15 mouse cellular contexts compared by ENCODE assay signal in the genomic region with DNA sequence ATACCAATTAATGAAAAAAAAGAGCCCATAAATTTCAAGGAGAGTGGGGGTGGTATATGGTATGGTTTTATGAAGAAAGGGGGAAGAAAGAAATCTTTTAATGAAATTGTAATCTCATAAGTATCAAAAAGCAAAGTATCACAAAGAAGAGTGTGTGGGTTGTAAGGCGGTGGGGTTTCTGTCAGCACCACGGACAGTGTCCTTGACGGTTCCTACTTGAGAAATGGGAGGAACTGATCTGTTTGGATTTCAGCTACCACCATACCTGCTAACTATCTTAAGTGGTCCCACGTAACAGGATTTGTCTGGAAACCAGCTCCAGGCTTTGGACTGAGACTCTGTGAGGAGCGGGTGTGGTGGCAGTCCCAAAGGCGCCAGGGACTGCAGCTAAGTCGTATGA. TPM values are rescaled to one million over a fixed set of nuclear protein-coding genes. Genes with fewer than 3 reads are reported as not detected.
DNase-seq lines count a peak whose midpoint lies in the region; ATAC-seq and TF ChIP-seq lines count a peak whose summit lies in the region.
"Had no signal": no experiment of that assay in that cellular context is flagged by ENCODE, and none has a peak within 500 bp of the region (broad histone marks: within the 10 kb centered on the region; RNA-seq: fewer than 3 reads in every experiment).

No protein-coding gene starts in this region.

- TF ChIP-seq EP300 in liver, postnatal 0 days (IDR thresholded peaks at IDR 0.05; ENCODE audit: low read depth) = no peak

- DNase-seq in kidney, postnatal 0 days (ENCODE audit: low spot score) = peak; percentile 32
- no peak for DNase-seq in kidney, postnatal 25 days
- DNase-seq in ES-CJ7 (ENCODE audit: low read depth, low spot score) (peak; percentile 12), R1 (ENCODE audit: low read depth, low spot score) (peak; percentile 33)
- DNase-seq in embryonic facial prominence, embryonic 14.5 days (ENCODE audit: low spot score) = peak; percentile 36
- no peak for DNase-seq in ovary, adult 18-20 months (ENCODE audit: low spot score)
- DNase-seq in liver, postnatal 0 days = no peak
- DNase-seq: cerebellum, postnatal 36 days; right cerebral cortex, postnatal 14 days; thymus, adult 2 months had no signal

- no peaks in the 10 kb centered on the region for H3K27me3 ChIP-seq in kidney, postnatal 0 days (ENCODE audit: insufficient read depth, low read length)
- H3K27me3 ChIP-seq in embryonic facial prominence, embryonic 14.5 days (replicated peaks; ENCODE audit: control insufficient read depth, insufficient read depth, low read length) = no peaks in the 10 kb centered on the region
- no peaks in the 10 kb centered on the region for H3K27me3 ChIP-seq in liver, postnatal 0 days (ENCODE audit: insufficient read depth, low read length)
- H3K27me3 ChIP-seq: heart, embryonic 15.5 days; kidney, embryonic 15.5 days had no signal

- no peak for ATAC-seq in kidney, postnatal 0 days (replicated peaks; ENCODE audit: low FRiP score, low read depth)
- ATAC-seq in embryonic facial prominence, embryonic 14.5 days (ENCODE audit: low read depth) = no peak
- ATAC-seq in liver, postnatal 0 days = no peak
- ATAC-seq: CD4-positive, CD25-positive, alpha-beta regulatory T cell, adult 4 months; hindbrain, postnatal 0 days had no signal

- H3K36me3 ChIP-seq in kidney, postnatal 0 days (ENCODE audit: insufficient read depth, low read length) = no peaks in the 10 kb centered on the region
- H3K36me3 ChIP-seq in embryonic facial prominence, embryonic 14.5 days (ENCODE audit: control insufficient read depth, insufficient read depth, low read length) = no peaks in the 10 kb centered on the region
- no peaks in the 10 kb centered on the region for H3K36me3 ChIP-seq in liver, postnatal 0 days (replicated peaks; ENCODE audit: insufficient read depth, low read length)
- H3K36me3 ChIP-seq: heart, embryonic 15.5 days; kidney, embryonic 15.5 days had no signal

- H3K27ac ChIP-seq in kidney, postnatal 0 days = no peak overlapping the region
- no peak overlapping the region for H3K27ac ChIP-seq in embryonic facial prominence, embryonic 14.5 days (replicated peaks; ENCODE audit: low read depth, low read length)
- no peak overlapping the region for H3K27ac ChIP-seq in liver, postnatal 0 days (ENCODE audit: low read depth)
- H3K27ac ChIP-seq: heart, embryonic 15.5 days; hindbrain, postnatal 0 days; kidney, embryonic 15.5 days had no signal

- WGBS in kidney, postnatal 0 days = 52% methylated on average over 7 of the region's 7 CpGs
- 43% methylated on average over 7 of the region's 7 CpGs for WGBS in embryonic facial prominence, embryonic 14.5 days
- WGBS in liver, postnatal 0 days (ENCODE audit: insufficient replicate concordance) = 43% methylated on average over 7 of the region's 7 CpGs

- no peak overlapping the region for H3K4me2 ChIP-seq in kidney, postnatal 0 days (ENCODE audit: low read length)
- H3K4me2 ChIP-seq in embryonic facial prominence, embryonic 14.5 days (ENCODE audit: low read depth, low read length) = no peak overlapping the region
- no peak overlapping the region for H3K4me2 ChIP-seq in liver, postnatal 0 days (ENCODE audit: low read depth, low read length)
- H3K4me2 ChIP-seq: heart, embryonic 15.5 days; kidney, embryonic 15.5 days had no signal

- H3K9ac ChIP-seq in kidney, postnatal 0 days (ENCODE audit: low read depth, low read length) = no peak overlapping the region
- no peak overlapping the region for H3K9ac ChIP-seq in embryonic facial prominence, embryonic 14.5 days (ENCODE audit: low read depth, low read length)
- no peak overlapping the region for H3K9ac ChIP-seq in liver, postnatal 0 days (replicated peaks)
- H3K9ac ChIP-seq: heart, embryonic 15.5 days; kidney, embryonic 15.5 days had no signal

- H3K4me1 ChIP-seq in kidney, postnatal 0 days (replicated peaks; ENCODE audit: insufficient read depth, low read length) = no peaks in the 10 kb centered on the region
- no peaks in the 10 kb centered on the region for H3K4me1 ChIP-seq in embryonic facial prominence, embryonic 14.5 days (ENCODE audit: control insufficient read depth, insufficient read depth, low read length)
- H3K4me1 ChIP-seq in liver, postnatal 0 days (ENCODE audit: insufficient read depth) = no peaks in the 10 kb centered on the region
- H3K4me1 ChIP-seq: heart, embryonic 15.5 days had no signal

- no peak for TF ChIP-seq CTCF in kidney, postnatal 0 days (IDR thresholded peaks at IDR 0.05; ENCODE audit: low read depth)
- TF ChIP-seq CTCF in liver, postnatal 0 days (IDR thresholded peaks at IDR 0.05; ENCODE audit: low read depth) = no peak

- H3K4me3 ChIP-seq in kidney, postnatal 0 days (replicated peaks; ENCODE audit: low read depth, low read length) = no peak overlapping the region
- H3K4me3 ChIP-seq in embryonic facial prominence, embryonic 14.5 days (ENCODE audit: low read depth, low read length) = no peak overlapping the region
- no peak overlapping the region for H3K4me3 ChIP-seq in liver, postnatal 0 days (ENCODE audit: low read depth, low read length)
- H3K4me3 ChIP-seq: heart, embryonic 15.5 days; kidney, embryonic 15.5 days had no signal

- no peaks in the 10 kb centered on the region for H3K9me3 ChIP-seq in kidney, postnatal 0 days (replicated peaks; ENCODE audit: low read length)
- no peaks in the 10 kb centered on the region for H3K9me3 ChIP-seq in embryonic facial prominence, embryonic 14.5 days (ENCODE audit: control insufficient read depth, low read length)
- no peaks in the 10 kb centered on the region for H3K9me3 ChIP-seq in liver, postnatal 0 days (ENCODE audit: low read length)
- H3K9me3 ChIP-seq: heart, embryonic 15.5 days; kidney, embryonic 15.5 days had no signal

RNA-seq across cellular contexts. Expression of gene Gpr26, which starts 48.9 kb away (rescaled TPM):
- polyA plus RNA-seq in kidney, postnatal 0 days (2015; fragmentation: Nextera tagmentation; extraction: Ambion mirVana) = not detected in 2 replicates
- polyA plus RNA-seq in embryonic facial prominence, embryonic 14.5 days (2014; fragmentation: Nextera tagmentation; extraction: Ambion mirVana) = 0.04 and 0.08 TPM in 2 replicates
- polyA plus RNA-seq in liver, postnatal 0 days (2015; fragmentation: Nextera tagmentation; extraction: Ambion mirVana) = not detected in 2 replicates
- polyA plus RNA-seq: CD4-positive, CD25-positive, alpha-beta regulatory T cell, adult 4 months; heart, embryonic 15.5 days; kidney, embryonic 15.5 days; liver, embryonic 16.5 days had no signal

Comparison
In these comparisons a context has a peak if more than half of its experiments do, and no peak if none do; other contexts are left out.
1. DNase-seq: peak in kidney, postnatal 0 days (single experiment), ES-CJ7 (single experiment), R1 (single experiment) and embryonic facial prominence, embryonic 14.5 days (single experiment); none in kidney, postnatal 25 days (0 of 2), ovary, adult 18-20 months (single experiment) and liver, postnatal 0 days (single experiment).